Mouse (Mus musculus): ENCODE results near the gene Brdt. TPM values are rescaled to one million over a fixed set of nuclear protein-coding genes. Genes with fewer than 3 reads are reported as not detected.
"Not testable (repeated sequence)": the region's sequence is repeated elsewhere in the genome, so short reads cannot be mapped to it uniquely, and the experiment has no call there.

Brdt gene
- total RNA-seq, 2 experiments from 2014 or later: 1.6 to 1.7 TPM

DNA sequence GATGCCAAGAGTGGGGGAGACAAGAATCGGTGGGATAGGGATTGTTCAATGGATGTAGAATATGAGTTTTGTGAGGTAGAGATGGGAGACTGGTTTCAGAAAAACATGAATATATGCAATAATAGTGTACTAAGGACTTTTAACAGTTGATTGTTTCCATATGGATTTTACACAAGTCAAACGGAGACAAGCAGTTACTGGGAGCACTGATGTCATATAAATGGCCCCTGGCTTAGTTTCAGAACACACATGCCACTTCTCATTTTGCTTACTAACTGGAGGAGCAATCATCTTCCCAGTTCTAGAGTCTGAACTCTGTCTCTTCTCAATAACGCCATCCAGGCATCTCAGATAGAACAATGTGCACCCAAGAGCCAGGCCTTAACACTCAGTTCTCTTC is 9.4 kb downstream of the Brdt start:
- DNase-seq: no peak

DNA sequence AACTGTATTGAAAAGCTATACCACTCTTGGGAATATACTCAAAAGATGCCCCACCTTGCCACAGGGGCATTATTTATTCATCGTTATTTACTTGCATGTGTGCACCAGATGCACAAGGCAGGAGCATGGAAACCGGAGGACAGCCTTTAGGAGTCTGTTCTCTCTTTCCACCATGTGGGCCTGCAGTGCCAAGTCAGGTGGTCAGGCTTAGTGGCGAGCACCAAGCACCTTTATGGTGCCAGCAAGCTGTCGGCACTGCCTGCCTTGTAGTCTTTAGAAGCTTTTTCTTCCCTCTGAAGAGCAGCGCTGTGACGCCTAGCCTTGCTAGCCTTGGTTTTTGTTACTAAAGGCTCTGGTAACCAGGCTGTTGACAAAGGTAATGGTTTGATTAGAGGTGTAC is 11.9 kb downstream of the Brdt start:
- no peak for DNase-seq

DNA sequence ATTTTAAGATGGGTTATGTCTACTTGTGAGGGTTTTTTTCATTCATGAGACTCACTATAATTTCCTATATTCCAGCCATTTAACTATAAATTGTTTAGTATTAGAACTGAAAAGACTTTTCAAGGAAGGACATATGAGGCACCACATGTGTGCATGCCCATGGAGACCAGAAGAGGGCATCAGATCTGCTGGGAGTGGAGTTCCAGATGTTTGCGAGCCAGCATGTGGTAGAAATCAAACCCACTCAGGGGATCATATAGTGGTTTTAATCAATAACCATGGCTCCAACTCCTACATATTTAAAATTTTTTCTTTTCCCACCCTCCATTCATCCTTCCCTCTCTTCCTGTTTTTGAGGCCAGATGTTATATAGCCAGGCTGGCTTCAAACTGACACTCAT is 15.3 kb downstream of the Brdt start:
- DNase-seq: no peak

DNA sequence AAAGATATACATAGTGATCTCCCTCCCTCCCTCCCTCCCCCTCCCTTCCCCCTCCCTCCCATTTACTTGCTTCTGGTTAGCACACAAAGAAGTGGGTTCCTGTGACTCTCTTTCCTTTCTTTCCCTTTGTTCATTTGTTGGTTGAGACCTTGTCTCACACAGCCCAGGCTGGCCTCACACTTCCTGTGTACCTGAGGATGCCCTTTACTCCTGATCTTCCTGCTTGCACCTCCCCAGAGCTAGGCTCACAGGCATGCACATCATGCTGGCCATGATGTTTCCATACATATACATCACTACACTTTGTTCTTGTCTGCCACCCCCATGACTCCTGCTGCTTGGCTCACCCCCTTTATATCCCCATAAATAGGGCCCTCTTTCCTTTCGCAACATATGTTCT is 21.6 kb downstream of the Brdt start:
- DNase-seq: no peak

DNA sequence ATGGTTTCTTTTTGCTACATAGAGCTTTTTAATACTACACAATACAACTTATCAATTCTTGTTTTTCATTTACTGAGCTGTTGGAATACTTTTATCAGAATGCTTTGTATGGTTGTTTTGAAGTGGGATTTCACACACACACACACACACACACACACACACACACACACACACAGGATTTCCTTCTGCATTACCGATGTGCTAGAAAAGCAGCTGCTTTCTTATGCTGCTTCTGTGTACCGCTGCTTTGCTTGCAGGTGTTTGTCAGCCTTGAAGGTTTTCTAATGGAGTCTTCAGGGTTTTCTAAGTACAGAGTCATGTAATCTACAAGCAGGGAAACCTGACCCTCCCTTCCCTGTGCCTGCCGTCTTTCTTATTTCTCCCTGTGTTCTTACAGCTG is 23.0 kb downstream of the Brdt start:
- no peak for DNase-seq

DNA sequence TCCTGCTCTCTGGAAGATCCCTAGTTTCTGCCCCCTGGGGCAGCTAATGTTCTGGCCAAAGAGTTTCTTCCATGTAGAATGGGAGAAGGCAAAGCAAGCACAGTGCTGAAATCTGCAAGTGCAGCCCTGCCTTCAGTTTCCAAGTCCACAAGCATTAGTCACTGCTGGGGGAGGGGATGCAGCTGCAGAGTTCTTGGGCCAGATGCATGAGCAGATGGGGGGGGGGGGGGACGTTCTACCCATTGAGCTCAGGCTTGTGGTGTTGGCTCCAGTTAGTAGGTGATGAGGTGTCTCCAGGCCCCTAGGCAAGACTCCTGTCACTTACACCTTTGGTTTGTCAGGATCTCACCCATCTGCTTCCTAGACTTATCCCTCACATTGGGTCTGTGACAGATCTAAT is 24.8 kb downstream of the Brdt start:
- peak; percentile 27 for DNase-seq

DNA sequence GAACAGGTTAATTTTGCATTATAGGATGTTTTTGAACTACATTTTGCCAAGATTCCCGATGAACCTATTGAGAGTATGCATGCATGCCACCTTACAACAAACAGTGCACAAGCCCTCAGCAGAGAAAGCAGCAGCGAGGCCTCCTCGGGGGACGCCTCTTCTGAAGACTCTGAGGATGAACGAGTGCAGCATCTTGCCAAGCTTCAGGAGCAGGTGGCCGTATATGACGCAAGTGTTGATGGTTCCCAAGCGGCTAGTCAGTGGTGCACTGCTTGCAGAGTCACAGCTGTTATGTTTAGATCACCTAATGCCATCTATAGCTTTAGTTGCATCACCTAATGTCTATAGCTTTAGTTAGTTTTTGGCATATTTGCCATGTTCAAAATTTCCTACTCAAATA is 26.8 kb downstream of the Brdt start:
- no peak for DNase-seq

DNA sequence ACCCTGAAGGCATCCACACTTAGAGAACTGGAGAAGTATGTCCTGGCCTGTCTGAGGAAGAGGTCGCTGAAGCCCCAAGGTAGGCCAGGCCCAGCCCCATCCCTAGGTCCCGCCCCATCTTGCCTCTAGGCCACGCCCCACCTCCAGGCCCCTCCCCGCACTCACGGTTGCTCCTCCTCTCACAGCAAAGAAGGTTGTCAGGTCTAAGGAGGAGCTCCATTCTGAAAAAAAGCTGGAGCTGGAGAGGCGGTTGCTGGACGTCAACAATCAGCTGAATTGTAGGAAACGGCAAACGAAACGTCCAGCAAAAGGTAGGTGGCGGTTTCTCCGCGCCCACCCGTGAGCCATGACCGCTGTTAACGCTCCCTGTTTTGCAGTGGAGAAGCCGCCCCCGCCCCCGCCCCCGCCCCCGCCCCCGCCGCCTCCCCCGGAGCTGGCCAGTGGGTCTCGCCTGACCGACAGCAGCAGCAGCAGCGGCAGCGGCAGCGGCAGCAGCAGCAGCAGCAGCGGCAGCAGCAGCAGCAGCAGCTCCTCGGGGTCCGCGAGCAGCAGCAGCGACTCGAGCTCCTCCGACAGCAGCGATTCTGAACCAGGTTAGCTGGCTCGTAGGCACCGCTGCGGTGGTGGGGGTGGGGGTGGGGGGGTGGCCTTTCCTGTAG is 28.6 kb downstream of the Brdt start:
- DNase-seq: peak; percentile 93

DNA sequence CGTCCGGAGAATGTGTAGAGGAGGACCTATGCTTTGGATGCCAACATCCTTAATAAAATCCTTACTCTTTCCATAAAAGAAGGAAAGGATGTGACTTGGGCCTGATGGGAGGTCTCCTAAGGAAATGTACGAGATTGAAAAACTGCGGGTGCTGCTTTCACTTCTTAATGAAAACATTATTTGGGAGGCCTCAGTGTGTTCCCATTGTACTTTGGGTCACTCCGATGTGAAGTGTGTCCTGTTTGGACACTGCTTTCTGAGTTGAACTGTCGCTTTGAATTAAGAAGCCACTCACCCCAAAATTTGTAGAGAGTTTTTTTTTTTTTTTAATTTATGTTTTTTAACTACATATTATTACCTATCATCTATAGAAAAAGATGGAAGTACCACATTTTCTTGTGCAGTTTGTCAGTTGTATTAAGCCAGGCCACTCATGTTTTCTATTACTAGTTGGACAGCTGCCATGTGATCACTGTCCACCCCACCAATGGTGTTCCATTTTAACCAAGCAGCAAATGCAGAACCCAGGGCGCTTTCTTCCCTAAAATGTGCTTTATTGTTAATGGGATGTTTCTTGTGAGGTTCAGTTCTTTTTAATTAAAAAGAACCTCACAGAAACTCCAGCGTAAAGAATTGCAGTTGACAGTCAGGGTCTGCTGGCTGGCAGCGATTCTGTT is 29.2 kb downstream of the Brdt start:
- DNase-seq: no peak

DNA sequence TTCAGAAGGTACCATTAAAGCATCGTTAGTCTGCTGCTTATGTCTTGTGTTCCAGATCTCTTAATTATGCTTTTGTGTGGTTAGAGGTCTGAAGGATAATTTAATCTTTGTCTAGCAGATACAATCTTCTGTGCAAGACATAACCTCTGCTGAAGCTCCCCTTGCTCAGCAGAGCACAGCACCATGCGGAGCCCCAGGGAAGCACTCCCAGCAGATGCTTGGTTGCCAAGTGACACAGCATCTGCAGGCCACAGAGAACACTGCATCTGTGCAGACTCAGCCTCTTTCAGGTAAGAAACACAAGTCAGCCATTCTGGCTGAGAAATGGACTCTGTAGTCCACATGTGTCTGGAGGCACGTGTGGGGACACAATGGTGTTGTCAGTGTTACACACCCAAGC is 39.1 kb downstream of the Brdt start:
- no peak for DNase-seq

DNA sequence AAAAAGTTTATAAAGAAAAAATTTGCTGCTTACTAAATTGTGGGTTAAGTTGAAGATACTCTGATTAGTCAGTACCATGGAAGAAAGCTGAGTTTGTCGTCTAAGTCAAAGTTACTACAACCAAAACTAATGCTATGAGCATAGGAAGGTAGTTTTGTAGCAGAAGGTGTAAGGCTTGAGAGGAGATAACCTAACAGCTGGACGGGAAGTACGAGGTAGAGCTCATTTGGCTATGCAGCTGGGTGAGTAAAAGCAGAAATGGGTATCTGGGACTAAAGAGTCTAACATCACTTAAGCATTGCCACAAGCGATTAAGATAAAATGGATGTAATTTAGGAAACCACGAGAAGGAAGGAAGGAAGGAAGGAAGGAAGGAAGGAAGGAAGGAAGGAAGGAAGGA is 40.4 kb downstream of the Brdt start:
- DNase-seq: no peak

DNA sequence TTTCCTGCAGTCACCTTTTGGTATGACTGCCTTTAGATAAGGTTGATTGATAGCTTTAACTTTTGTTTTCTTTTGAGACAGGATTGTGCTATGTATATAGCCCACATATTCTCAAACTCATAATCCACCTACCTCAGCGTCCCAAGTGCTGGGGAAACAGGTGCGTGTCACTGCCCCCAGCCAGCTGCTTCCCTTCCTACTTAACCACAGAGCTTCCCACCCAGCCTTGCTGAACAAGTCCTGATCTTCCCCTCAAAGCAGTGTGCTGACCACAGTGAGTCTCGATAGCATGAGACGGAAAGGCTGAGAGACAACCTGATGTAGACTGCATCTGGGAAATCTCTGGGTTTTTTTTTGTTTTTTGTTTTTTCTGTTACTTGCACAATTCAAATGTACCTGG is 42.3 kb downstream of the Brdt start:
- DNase-seq: no peak

DNA sequence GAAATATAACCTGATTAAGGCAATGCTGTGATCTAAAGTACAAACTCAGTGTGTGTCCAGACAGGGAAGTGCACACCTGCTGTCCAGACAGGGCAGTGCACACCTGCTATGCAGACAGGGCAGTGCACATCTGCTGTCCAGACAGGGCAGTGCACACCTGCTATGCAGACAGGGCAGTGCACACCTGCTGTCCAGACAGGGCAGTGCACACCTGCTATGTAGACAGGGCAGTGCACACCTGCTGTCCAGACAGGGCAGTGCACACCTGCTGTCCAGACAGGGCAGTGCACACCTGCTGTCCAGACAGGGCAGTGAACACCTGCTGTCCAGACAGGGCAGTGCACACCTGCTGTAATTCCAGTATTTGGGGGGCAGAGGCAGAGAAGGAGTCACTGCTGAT is 55.5 kb downstream of the Brdt start:
- not testable (repeated sequence) for DNase-seq

DNA sequence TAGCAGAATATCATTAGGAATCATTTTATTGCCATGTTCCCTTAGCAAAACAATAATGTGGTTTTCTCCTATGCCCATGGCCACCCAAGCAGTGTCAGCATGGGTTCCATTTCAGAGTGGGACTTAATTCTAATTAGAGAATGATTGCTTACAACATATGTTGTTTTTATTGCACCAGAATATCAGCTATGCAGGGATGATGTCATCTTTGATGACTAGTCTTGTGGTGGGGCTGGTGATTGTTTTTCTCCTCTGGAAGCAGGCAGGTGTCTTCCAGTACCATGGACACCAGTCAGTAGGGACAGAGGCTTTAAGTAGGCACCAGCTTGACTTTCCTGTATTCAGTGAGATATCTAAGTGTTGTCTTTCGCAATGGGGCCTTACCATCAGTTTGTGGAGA is 56.8 kb downstream of the Brdt start:
- no peak for DNase-seq

DNA sequence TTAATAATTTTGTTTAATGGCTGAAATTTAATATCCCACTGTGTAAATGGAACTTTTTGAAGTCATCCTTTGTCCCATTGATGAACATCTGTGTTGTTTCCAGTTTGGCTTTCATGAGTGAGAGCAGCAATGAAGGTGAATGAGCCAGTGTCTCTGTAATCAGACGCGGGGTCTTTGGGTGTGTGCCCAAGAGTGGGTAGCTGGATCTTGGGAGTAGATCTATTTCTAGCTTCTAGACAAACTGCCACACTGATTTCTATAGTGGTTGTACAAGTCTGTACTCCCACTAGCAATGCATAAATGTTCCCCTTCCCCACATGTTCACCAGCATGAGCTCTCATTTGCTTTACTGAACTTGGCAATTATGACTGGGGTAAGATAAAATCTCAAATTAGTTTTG is 58.4 kb downstream of the Brdt start:
- no peak for DNase-seq

DNA sequence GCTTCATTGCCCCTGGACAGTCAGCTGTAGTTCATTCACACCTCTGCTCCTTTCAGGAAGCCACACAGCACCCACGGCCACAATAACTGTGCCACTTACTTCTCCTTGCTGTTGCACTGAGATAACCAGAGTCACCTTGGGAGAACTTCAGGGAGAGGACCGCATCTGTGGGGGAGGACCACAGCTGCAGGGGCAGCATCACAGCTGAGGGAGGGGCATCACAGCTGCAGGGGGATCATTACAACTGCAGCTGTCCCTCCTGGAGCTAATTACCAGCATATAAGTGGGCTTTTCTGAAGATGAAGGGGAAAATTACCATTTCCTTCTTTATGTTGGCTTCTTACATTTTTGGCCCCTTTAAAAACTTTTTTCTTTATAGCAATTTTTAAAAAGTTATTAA is 63.5 kb downstream of the Brdt start:
- no peak for DNase-seq

DNA sequence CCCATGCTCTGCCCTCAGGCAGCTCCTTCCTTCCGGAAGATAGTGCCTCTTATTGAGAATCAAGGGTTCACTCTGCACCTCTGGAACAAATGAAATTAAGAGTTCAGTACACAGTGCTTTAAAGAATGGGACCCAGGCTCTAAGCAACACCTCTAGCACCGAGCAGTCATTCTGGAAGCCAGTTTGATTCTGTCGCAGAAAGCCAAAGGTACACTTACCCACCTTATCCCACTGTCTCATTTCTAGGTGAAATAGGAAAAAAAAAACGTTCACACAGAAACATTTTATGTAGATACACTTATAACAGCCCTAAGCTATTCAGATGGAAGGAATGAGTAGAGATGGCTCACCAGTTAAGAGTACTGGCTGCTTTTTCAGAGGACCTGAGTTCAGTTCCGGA is 71.5 kb downstream of the Brdt start, which contains the start of gene Ephx4:
TSS of gene Ephx4 (plus strand) at position 301 of the 400 bp plus-strand sequence.
- DNase-seq: no peak

DNA sequence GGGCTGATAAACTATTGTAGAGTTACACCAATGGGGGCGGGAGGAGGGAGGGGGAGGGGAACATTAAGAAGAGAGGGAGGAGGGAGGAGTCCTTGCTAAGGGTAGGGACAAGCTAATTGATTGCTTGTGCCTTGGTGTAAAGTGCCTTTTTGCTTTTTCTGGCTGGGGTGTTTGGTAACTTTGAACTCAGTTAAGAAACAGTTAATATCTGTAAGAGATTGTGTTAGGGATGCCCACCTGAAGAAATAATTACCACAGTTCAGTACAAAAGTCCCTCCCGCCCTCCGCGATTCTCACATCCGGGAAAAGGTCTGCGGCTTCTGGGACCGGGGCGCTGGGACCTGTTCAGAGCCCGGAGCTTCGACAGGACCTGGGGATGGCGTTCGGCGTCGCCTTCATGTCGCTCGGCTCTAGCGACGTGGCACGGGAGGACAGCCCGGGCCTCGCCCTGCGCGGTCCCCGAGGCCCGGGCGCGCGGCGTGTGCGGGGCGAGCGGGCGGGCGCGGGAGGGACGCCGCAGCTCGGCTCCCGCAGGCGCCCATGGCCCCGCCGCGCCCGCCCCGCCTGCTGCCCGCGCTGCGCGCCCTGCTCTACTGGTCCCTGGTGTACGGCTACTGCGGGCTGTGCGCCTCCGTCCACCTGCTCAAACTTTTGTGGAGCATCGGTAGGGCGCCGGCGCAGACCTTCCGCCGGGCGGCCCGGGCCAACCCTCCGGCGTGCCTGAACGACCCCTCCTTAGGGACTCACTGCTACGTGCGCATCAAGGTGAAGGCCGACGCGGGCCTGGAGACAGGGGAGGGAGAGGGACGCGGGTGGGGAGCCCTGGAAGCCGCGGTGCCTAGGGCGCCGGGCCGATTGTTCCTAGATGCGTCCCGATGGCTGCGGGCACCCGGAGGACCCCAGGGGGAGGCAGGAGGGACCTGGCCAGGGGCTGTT is 72.3 kb downstream of the Brdt start:
- peak; percentile 9 for DNase-seq

DNA sequence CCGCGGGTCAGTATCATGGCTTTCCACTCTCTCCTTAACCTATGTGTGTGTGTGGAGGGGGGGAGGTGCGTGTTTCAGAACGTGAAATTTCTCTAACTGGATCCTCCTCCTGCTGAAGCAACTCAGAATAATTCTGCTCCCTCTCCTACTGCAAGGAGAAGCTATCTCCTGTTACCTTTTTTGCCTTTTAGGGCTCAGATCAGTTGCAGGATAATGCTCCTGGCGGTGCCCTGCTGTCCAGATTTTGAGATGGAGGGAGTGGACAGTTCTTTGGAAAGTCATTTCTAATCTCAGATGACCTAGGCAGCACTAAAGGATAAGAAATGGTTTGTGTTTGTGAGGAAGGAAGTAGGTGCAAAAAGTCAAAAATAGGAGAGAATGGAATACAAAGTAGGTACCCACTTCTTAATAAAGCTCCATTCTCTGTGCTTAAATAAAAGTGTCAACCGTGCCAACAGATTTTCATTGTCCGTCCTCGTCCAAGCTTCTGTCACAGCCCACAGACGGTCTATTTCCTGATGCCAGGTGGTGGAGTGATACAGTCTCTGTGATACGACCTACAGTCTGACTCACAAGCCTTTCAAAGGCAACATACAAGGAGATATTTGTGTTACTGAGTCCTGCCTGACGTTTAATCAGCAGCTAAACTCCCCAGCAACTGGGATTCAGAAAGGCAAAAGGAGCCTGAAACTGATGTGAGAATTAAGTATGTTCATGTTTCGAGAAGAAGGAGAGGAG is 73.2 kb downstream of the Brdt start:
- DNase-seq: no peak

DNA sequence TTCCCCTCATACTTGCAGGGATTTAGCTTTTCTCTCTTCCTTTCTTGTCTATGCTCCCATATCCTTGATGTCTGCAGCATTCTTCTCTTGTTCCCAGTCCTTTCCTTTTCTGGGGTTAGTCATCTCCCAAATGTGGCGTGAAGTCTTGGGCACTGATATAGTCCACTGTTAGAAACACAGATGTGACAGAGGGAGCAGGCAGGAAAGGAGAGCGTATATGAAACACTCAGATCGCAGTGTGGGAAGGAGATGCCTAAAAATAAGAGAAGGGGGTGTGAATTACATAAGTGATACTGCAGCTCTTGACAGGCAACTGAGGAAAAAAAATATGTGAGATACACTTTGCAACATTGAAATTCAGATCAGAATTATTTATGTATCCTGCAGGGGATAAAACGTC is 74.4 kb downstream of the Brdt start:
- DNase-seq: no peak

DNA sequence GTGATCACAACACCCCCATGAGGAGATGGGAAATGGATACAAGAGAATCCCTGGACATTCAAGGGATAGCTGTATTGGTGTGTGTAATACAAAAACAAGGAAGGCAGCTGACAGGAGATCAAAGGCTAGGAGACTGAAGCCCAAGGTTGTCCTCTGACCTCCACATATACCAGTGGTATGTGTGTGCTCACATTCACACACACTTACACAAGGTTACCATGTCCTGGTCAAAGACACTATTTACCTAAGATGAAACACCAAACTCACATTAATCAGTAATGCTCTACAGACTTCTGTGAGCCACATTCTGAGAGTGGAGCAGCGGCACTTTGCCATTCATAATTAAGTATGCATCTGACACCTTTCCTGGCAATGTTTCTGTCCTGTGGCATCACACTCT is 79.3 kb downstream of the Brdt start:
- no peak for DNase-seq

DNA sequence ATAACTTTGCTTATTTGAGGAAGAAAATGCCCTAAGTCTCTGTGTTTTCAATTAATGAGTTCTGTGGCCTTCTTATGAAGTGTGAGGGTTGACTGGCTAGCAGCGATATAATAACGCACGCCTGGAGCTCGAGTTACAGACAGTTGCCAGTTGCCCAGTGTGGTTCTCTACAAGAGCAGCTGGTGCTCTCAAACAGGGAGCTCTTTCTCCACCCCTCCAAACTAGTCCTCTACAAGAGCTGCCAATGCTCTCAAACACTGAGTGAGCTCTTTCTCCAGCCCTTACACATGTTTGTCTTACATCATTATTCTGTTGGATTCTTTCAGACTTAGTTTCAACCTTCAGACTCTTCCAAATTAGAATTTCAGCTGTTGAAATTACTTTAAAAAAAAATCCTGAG is 80.4 kb downstream of the Brdt start:
- no peak for DNase-seq

DNA sequence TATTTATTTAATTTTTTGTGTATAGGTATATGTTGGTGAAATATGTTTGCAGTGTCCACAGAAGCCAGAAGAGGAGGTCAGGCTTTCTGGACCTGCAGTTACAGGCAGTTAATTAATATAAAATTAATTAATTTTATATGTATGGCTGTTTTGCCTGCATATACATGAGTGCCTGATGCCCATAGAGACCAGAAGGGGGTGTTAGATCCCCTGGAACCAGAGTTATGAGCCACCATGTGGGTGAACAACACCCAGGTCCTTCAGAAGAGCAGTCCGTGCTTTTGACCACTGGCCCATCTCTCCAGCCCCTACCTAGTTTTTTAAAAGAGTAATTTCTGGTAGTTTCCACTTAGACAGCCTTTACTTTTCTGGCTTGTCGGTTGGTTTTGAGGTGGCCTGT is 81.3 kb downstream of the Brdt start:
- DNase-seq: no peak
